Mouse (Mus musculus): Measurements from ENCODE around the gene Krtap20-2.
"Not testable (repeated sequence)": the region's sequence is repeated elsewhere in the genome, so short reads cannot be mapped to it uniquely, and the experiment has no call there.

The Krtap20-2 gene

GRCm38 (mm10) chr16:89205561-89205960, at the start of gene Krtap20-2:
Krtap20-2 (plus strand) TSS chr16:89205861.
- DNase-seq = no peak

GRCm38 (mm10) chr16:89157652-89158051, 48.0 kb upstream of the Krtap20-2 start, which contains the start of gene Gm9789:
Gm9789 (plus strand) TSS chr16:89157952.
- DNase-seq = no peak

- DNase-seq = not testable (repeated sequence)
Observed at GRCm38 (mm10) chr16:89169190-89169589, 36.5 kb upstream of the Krtap20-2 start, which contains the start of gene Gm7735. Gm7735 (plus strand) TSS chr16:89169490.

GRCm38 (mm10) chr16:89174435-89174834, 31.2 kb upstream of the Krtap20-2 start, which contains the start of gene 1110057P08Rik:
1110057P08Rik (plus strand) TSS chr16:89174735.
- no peak for DNase-seq

- no peak for DNase-seq
Observed at GRCm38 (mm10) chr16:89188621-89189020, 17.0 kb upstream of the Krtap20-2 start.
